Mouse (Mus musculus): ENCODE measurements around the gene Ccdc47.

GRCm38 (mm10) chr11:106220603-106221002 lies 4.5 kb upstream of the Ccdc47 start:
- TF ChIP-seq CTCF (IDR thresholded peaks at IDR 0.05; ENCODE audit: low read depth, low read length) (no peak), EP300 (IDR thresholded peaks at IDR 0.05; ENCODE audit: insufficient read depth, low read depth, low read length) (no peak)
